In genomic region chr13:119602688-119603331, GRCm38 (mm10) we compare ENCODE assay signal across 9 mouse cellular contexts. TPM values are rescaled to one million over a fixed set of nuclear protein-coding genes. Genes with fewer than 3 reads are reported as not detected.
A peak's percentile ranks its signal among the peaks of the same experiment; 100 is the strongest.
DNase-seq lines count a peak whose midpoint lies in the region; ATAC-seq and TF ChIP-seq lines count a peak whose summit lies in the region.
"Not testable (repeated sequence)": the region's sequence is repeated elsewhere in the genome, so short reads cannot be mapped to it uniquely, and the experiment has no call there.
"Had no signal": no experiment of that assay in that cellular context is flagged by ENCODE, and none has a peak within 500 bp of the region (broad histone marks: within the 10 kb centered on the region; RNA-seq: fewer than 3 reads in every experiment).

No protein-coding gene starts in this region.

- not testable (repeated sequence) for H3K4me1 ChIP-seq in hindbrain, postnatal 0 days (ENCODE audit: insufficient read depth, low read length); liver, embryonic 11.5 days (replicated peaks; ENCODE audit: control insufficient read depth, insufficient read depth, low read length); neural tube, embryonic 11.5 days (ENCODE audit: control insufficient read depth, insufficient read depth, low read length)

- H3K9ac ChIP-seq in hindbrain, postnatal 0 days (replicated peaks; ENCODE audit: low read length); liver, embryonic 11.5 days (ENCODE audit: low read depth, low read length); neural tube, embryonic 11.5 days (ENCODE audit: low read length): not testable (repeated sequence)

- not testable (repeated sequence) for H3K9me3 ChIP-seq in hindbrain, postnatal 0 days (ENCODE audit: low read length); liver, embryonic 11.5 days (ENCODE audit: control insufficient read depth, low read length); neural tube, embryonic 11.5 days (ENCODE audit: control insufficient read depth, low read length)

- DNase-seq in adrenal gland, adult (ENCODE audit: inconsistent age in 2 of 2, low spot score in 1 of 2), result peak; percentile 57 to 59
- peak; percentile 68 to 69 for DNase-seq in cerebellum, postnatal 14 days
- peak; percentile 9 for DNase-seq in gastrocnemius, adult 18-20 months (ENCODE audit: low spot score)
- peak; percentile 36 for DNase-seq in hindbrain, postnatal 0 days (ENCODE audit: low spot score)
- DNase-seq in liver, embryonic 11.5 days (ENCODE audit: low spot score), result peak; percentile 39
- peak; percentile 78 for DNase-seq in neural tube, embryonic 11.5 days (ENCODE audit: low spot score)
- DNase-seq in splenic B cell, adult 2 months (ENCODE audit: low read depth, low spot score), result peak; percentile 33
- peak; percentile 13 to 36 for DNase-seq in urinary bladder, postnatal 36 days (ENCODE audit: low spot score in 2 of 2)

- not testable (repeated sequence) for H3K27me3 ChIP-seq in hindbrain, postnatal 0 days (ENCODE audit: insufficient read depth, low read length); liver, embryonic 11.5 days (replicated peaks; ENCODE audit: control insufficient read depth, insufficient read depth, low read length); neural tube, embryonic 11.5 days (ENCODE audit: control insufficient read depth, insufficient read depth, low read length); splenic B cell, adult 2 months (ENCODE audit: control insufficient read depth, insufficient read depth, low read length, poor library complexity, severe bottlenecking)

- H3K4me3 ChIP-seq in hindbrain, postnatal 0 days (ENCODE audit: low read length); liver, embryonic 11.5 days (ENCODE audit: low read depth, low read length); neural tube, embryonic 11.5 days (ENCODE audit: low read depth, low read length): not testable (repeated sequence)

- H3K36me3 ChIP-seq in hindbrain, postnatal 0 days (ENCODE audit: insufficient read depth, low read length); liver, embryonic 11.5 days (ENCODE audit: control insufficient read depth, insufficient read depth, low read length); neural tube, embryonic 11.5 days (ENCODE audit: control insufficient read depth, insufficient read depth, low read length); splenic B cell, adult 2 months (ENCODE audit: control insufficient read depth, insufficient read depth, low read length, poor library complexity, severe bottlenecking): not testable (repeated sequence)

- not testable (repeated sequence) for H3K4me2 ChIP-seq in hindbrain, postnatal 0 days (ENCODE audit: low read depth, low read length); liver, embryonic 11.5 days; neural tube, embryonic 11.5 days (ENCODE audit: low read depth)

- not testable (repeated sequence) for TF ChIP-seq CTCF in hindbrain, postnatal 0 days (IDR thresholded peaks at IDR 0.05; ENCODE audit: low read depth)

- ATAC-seq in hindbrain, postnatal 0 days; liver, embryonic 11.5 days (replicated peaks; ENCODE audit: low FRiP score); neural tube, embryonic 11.5 days (ENCODE audit: insufficient read depth, low FRiP score, low TSS enrichment): not testable (repeated sequence)

- H3K27ac ChIP-seq in hindbrain, postnatal 0 days; liver, embryonic 11.5 days (ENCODE audit: low read depth, low read length); neural tube, embryonic 11.5 days (ENCODE audit: low read depth, low read length): not testable (repeated sequence)

- 32% methylated on average over 12 of the region's 13 CpGs for WGBS in hindbrain, postnatal 0 days
- WGBS in liver, embryonic 11.5 days, result 48% methylated on average over 12 of the region's 13 CpGs
- 32% methylated on average over 12 of the region's 13 CpGs for WGBS in neural tube, embryonic 11.5 days

RNA-seq across cellular contexts. Expression of gene Ccl28, which starts 20.8 kb away (rescaled TPM):
- total RNA-seq in gastrocnemius, adult 18-20 months (2021), result under 1 TPM; 0.48 to 0.71 TPM
- 2.2 and 2.4 TPM in 2 replicates for total RNA-seq in hindbrain, postnatal 0 days (2014; rRNA removed)
- polyA plus RNA-seq in hindbrain, postnatal 0 days (2015; fragmentation: Nextera tagmentation; extraction: Ambion mirVana), result 0.33 and 0.57 TPM in 2 replicates
- 0.05 TPM in 1 of 2 replicates, not detected in the other for polyA plus RNA-seq in liver, embryonic 11.5 days (2014; fragmentation: Nextera tagmentation; extraction: Ambion mirVana)
- polyA plus RNA-seq in neural tube, embryonic 11.5 days (2014; fragmentation: Nextera tagmentation; extraction: Ambion mirVana), result not detected in 2 replicates
- polyA plus RNA-seq: myocyte had no signal

Comparison
In these comparisons a context has a peak if more than half of its experiments do, and no peak if none do; other contexts are left out.
1. DNase-seq: peak in every context shown above with its lines; median percentile 78 in neural tube, embryonic 11.5 days; 68 in cerebellum, postnatal 14 days; 58 in adrenal gland, adult; 39 in liver, embryonic 11.5 days; 36 in hindbrain, postnatal 0 days; 33 in splenic B cell, adult 2 months; 24 in urinary bladder, postnatal 36 days; 9 in gastrocnemius, adult 18-20 months.